Mouse (Mus musculus) CD4-positive, CD25-positive, alpha-beta regulatory T cell, adult 2 months (primary cell): ENCODE measurements around the gene Cd59b.

Experiments
- DNase-seq: peaks from one replicate; pipeline ENCODE4 v3.0.0-alpha.2; 2012; ENCODE audit warnings: low read depth, low spot score

Cd59b gene

DNA sequence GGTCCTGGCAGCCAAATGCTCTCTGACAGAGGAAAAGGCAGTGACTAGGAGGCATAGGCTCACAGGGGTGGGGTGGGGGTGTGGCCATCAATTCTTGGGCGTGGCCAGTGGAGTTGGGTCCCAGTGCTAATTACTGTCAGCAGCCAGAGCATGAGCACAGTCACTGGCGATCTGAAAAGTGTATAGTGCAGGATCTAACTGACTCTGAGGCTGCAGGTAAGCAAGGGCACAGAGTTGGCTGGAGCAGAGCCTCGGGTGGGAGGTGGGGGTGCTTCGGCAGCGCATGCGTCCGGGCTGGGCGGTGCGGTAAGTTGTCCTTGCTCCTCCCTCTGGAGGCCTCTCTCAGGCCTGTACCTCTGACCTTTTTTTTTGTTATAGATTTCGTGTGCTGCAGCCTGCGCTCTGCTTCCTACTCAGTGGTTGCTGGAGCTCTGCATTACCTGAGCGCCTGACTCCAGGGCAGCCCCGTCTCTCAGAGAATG lies at the start of gene Cd59b:
TSS of gene Cd59b (plus strand) at position 146 of the 482 bp plus-strand sequence.
- DNase-seq = peak; percentile 69

DNA sequence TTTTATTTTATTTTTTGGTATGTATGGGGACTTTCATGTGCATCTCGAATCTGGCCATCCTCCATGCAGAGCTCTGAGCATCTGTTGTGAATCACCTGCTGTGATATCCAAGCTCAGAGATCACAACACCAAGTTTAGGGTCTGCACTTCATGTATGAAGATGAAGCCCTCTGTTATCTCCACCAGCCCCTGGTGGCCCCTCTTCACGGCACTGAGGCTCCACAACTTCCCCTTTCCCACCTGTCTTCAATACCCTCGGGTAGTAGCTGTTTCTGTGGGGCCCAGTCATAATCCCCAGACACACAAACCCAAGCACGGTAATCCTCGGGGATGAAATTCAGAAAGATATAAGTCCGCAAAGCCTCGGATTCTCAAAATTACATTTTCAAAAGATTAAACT lies 46.6 kb upstream of the Cd59b start:
- DNase-seq = no peak

DNA sequence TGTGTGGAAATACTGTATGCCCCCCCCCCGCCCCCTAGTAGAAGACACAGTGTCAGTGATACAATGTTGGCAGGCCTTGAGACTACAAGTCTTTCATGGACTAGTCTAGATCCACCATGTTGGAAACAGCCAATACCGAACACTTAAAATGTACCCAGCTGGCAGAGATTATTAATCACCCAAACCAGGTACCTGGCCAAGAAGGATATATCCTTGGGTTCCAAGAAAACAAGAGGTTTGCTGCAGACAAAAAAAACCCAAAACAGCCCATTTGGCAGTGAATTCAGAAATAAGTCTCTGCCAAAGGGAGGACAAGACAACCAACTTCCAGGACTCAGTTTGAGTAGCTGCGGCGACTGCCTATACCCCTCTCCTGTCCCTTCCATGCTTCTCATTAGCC lies 45.0 kb upstream of the Cd59b start:
- DNase-seq = no peak

DNA sequence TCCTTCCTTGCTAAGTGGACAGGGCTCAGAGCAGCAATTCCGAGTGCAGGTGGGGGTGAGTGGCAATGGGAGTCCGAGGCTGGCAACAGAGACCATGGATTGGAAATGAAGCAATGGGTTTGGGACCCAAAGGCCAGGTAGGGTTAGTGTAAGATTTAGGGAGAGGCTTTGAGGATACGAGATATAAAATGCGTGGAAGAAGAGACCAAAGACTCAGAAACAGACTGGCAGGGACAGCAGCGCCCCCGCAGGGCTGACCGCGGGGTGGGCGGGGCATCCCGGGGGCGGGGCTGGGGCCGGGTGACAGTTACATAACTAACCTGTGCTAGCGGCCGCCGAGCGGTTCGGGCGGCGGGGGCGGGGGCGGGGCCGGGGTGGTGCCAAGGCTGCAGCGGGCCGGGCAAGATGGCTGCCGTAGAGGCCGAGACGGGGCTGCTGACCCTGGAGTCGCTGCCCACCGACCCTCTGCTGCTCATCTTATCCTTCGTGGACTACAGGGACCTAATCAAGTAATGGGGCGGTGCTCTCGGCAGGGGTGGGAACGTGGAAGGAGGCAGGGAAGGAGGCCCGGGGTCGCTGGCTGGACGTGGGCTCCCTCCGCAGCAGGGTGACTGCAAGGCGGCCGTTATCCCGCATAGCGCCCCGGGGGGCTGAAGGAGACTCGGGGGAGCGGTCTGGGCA lies 42.1 kb upstream of the Cd59b start, which contains the start of gene Fbxo3:
TSS of gene Fbxo3 (plus strand) at position 264 of the 681 bp plus-strand sequence.
- DNase-seq = peak; percentile 87

DNA sequence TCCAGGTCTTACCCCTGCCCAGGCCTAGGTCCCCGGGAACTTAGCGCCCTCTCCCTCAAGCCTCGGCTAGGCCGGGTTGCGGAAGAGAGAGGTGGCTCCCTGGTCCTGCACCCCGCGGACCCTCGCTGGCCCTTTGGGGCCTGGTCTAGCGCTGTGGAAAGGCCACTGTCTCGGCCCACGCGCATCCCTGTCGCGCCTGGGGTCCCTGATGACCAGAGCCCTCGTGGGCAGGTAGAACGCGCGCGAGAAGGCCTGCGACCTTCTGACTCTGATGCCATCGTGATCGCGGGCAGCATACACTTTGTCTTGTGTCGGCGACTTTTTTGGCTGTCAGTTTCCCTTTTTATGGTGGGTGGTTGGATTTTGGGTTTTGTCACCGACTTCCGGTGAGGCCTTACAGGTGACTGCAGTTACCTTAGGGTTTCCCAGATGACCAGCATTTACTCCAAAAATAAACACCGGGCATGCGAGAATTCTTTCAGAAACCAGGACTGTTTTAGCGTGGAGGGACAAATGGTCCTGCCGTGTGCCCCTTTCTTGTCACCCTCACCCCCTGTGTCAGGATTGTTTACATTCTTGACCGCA lies 41.4 kb upstream of the Cd59b start, which contains the start of gene 4931422A03Rik:
TSS of gene 4931422A03Rik (minus strand) at position 223 of the 585 bp plus-strand sequence.
- DNase-seq = no peak

DNA sequence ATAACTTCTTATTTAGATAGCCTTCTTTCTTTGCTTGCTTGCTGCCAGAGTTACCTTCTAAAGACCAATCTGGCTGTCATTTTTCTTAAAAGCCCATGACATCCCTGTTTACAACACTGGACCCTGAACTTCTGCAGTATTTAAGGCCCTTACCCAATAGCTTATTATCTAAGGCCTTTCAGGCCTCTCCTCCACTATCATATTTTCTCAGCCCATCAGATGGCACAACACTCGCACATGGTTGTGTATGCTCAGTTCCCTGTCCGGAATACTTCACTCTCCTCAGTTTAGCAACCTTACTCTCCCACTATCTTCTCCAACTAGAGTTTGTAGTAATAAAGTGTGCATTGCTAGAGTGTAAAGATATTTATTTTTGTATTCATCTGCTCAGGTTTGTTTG lies 40.6 kb upstream of the Cd59b start:
- no peak for DNase-seq

DNA sequence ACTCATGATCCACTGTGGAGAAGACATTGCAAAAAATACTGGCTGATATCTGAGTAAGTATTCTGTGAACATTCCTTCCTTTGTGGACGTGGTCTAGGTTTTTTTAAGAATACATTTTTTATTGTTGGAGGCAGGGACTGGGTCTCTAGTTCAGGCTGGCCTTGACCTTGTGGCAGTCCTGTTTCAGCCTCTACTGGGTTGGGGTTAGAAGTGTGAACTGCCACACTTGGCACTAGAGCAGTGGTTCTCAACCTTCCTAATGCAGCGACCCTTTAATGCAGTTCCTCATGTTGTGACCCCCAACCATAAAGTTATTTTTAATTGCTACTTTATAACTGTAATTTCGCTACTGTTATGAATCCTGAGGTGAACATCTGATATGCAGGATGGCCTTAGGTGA lies 39.3 kb upstream of the Cd59b start:
- no peak for DNase-seq

DNA sequence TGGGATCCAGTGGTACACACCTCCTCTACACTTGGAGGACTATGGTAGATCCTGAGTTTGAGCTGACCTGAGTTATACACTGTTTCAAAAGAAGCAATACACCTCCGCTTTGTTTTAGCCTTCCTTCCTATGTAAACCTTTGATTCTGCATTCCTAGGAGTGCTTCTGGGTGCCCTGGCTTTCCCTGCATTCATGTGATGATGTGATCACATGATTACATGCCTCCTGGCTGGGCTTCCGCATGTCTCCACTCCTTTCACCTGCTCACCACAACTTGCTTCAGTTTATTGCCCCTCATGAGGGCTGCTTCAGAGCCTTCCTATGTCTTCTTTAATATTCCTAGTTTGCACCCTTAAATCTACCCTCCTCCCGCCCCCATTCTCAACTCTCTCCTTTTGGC lies 37.6 kb upstream of the Cd59b start:
- no peak for DNase-seq

DNA sequence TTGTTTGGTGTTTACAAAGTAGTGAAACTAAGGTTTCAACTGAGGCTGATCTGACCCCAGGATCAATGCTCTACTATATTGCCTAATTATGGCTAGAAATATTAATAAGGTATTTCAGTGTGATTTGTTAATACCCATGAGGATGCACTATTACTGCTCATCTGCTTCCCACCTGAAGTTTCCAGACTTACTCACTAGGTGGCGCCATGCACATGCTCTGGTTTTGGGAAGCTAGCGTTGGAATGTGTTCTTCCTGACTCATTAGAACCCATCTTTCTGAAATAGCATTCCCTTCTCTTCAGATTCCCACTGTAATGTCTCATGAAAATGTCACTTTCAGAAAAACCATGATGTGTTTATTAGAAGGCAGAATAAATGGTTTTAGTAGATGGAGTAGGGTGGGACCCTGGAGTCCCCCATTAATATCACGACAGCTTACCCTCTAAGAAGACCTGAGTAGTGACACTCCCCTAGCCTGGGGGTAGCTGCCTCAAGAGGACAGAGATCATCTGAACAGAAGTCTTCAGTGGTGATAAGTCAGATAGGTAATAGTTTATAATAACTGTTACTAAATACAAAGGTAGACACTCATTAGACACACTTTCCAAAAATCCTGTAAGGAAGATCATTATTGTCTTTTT lies 34.7 kb upstream of the Cd59b start:
- DNase-seq = peak; percentile 62

DNA sequence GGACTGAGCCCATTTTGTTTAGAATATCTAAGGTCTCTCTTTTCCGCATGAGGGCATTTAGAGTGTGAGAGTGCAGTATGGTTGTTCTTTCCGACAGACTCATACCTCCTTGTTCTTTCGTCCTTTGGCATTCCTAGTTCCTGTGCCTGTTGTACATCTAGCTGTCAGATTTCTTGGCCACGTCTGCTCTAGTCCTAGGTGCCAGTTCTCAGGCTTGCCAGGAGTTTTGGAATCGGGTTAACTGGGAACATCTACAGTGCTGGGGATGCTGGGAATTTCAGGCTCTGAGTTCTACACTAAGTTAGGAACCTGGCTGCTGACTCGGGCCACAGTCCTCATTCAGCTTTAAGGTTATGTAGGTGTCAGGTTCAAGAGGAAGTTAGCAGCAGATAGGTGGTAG lies 34.1 kb upstream of the Cd59b start:
- DNase-seq = no peak

DNA sequence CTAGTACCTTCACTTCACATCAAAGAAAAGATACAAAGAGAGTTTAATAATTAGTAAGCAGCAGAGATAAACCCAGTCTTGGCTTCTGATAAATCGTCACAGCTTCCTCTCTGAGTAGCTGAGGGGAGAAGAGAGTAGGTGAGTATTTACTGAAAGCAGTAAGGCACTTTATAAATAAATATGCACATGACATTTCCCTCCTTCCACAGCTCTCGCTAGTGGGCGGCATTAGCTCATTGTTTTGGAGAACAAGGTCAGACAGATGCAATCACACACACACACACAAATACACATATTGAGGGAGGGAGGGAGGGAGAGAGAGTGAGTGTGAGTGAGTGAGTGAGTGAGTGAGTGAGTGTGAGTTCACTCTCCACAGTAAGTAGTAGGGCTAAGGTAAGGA lies 33.3 kb upstream of the Cd59b start:
- DNase-seq = no peak

DNA sequence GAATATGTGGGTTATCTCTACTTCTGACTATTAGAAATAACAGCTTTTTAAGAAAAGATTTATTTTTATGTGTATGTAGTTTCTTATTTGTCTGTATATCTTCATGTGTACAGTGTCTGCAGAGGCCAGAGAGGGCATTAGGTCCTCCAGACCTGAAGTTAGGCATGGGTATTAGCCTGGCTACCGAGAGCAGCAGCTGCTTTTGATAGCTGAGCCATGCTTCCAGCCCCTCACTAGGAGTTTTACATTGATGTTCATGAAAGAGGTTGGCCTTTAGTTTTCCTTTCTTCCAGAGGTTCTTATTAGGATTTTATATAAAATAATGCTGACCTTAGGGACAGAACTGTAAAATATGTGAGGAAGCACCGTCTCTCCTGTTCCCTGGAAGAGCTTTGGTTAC lies 31.4 kb upstream of the Cd59b start:
- DNase-seq = no peak

DNA sequence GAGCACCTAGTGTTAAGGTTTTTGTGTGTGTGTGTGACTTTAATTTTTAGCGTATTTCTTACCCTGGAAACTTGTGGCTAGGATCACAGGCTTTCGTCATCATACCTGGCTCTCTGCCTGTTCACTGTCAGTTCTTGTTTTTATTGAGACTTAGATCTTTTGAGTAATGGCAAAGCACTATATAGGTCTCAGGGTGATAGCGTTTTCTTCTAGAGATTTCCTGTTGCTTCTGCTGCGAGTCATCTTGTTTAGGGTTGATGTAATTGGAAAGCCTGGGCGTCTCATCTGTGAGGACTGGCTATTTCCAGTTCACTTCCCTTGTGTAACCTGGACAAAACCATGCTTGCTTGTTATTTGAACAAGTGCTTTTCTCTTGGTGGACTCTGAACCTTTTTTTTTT lies 28.0 kb upstream of the Cd59b start:
- DNase-seq = peak; percentile 12

DNA sequence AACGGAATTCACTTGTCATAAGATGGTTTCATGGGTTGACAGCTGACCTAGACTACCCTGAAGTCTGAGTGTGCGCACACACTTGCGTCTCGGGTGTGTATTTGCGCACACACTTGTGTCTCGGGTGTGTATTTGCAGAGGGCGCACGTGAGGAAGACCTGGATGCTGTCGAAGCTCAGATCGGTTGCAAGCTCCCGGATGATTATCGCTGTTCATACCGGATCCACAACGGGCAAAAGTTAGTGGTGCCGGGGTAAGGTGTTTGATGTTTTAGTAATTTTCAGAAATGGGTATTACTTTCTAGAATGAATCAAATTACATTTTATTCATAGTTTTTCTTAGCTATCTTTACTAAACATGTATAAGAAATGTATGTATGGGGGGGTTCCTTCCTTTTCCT lies 26.9 kb upstream of the Cd59b start:
- no peak for DNase-seq

DNA sequence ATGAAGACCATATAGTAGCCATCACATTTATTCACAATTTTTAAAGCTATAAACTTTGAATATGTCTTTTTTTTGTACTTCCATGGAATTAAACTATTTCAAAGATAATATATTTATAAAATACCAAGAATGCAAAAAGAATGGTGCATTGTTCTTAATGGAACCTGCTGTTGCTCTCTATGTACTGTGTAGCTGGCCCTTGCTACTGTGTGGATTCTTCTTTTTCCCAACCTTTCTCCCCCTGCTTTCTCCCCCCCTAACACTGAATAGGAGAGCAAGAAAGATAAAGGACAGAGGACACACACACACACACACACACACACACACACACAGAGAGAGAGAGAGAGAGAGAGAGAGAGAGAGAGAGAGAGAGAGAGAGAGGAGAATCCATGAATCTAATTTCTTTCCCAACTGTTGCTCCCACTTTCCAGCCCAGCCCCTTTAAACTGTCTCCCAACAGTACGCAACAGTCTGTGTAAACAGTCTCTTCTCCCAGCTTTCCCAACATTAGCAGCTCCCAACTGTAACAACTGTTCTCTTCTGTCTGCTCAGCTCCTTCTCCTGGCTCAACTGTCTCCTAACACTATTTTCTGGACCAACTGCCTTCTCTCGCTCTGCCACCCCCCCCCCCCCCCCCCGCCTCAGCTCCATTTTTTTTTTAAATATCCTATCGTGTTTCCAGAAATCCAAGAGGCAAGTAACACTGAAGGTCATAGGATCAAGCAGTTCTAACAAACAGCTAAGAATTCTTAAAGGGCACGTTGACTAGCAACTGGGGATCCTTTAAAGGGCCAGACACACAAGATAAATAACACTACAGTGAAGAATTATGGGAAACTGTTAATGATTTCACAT lies 25.8 kb upstream of the Cd59b start:
- DNase-seq = no peak

DNA sequence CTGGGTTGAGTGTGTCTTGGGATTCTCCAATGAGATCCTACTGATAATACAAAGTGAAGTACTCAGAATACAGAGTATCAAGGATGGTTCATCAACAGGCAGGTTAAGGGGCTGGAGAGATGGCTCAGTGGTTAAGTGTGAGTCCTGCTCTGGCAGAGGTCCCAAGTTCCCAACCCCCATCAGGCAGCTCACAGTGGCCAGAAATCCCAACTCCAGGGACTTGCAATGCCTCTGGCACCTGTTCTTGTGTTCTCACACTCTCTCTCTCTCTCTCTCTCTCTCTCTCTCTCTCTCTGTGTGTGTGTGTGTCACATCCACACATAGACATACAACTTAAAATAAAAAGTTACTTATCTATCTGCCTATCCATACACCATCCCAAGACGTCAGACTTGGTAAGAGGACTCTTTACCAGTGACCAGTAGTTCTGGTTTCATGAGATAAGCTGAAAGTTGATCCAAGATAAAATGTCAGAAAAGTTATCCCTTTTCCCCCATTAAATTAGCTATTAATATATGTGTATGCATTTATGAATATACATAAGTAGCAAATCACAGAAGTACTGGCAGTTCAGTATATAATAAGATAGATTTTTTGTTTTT lies 25.1 kb upstream of the Cd59b start:
- DNase-seq = no peak

DNA sequence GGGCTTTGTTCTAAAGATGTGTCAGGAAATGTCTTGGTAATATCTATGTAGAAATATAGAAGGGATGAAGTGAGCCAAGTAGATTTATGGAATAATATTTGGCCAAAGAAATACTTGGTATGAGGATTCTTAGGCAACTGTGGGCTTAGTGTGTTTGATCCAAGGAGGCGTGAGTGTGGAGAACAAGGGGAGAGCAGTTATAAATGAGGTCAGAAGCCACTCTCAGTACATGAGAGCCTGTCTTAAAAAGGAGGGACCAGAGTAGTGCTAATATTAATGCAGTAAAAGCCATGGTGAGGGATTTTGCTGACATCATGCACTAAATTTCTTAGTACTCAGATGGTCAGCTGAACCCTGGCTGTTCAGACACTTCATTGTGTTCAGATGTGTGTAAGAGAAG lies 11.3 kb upstream of the Cd59b start:
- DNase-seq = no peak

DNA sequence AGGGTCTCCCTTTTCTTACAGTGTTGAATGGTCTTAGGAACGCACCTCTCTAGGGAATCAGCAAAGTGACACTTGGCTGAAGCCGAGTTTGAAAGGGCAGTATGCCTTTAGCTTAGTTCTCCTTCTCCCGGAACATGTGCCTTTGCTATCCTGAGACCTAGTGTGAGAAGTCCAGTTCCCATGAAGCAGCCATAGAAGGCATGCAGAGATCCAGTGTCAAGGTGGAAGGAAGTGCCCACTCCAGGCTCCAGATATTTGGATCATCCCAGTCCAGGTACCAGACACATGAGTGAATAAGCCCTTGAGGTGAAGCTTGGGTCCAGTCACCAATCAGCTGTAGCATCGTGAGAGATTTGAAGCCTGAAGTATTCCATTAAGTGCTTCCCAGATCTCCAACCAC lies 10.7 kb upstream of the Cd59b start:
- no peak for DNase-seq

DNA sequence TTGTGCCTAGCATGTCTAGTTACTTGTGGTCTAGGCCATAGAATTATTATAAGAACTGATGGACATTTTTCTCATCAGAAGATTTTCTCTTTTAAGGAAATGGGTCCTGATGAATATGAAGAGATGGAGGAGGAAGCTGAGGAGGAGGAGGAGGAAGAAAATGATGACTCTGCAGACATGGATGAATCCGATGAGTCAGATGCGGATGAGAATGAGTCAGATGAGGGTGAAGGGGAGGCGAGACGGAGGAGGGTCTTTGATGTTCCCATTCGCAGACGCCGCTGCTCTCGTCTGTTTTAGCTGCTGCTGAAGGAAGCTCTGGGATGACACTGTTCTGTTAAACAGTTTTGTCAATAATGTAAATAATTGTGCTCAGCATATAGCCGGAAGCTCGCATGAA lies 9.9 kb upstream of the Cd59b start:
- DNase-seq = no peak

DNA sequence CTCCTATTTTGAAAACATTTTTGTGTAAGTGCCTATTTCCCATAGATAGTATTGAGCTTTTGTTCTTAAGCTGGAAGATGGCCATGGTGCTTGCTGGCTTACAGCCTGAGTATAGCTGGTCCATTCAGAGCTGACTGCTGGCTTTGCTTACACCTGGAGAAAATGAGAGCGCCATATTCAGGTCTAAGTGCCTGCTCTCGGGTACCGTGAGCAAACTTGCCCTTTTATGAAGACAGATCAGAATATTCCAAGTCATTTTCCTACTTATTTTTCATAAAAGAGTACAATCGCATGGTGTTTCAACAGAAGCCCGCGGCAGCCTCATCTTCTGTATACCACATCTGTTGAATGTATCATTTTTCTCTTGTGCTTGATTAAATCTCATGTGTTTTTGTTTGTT lies 8.7 kb upstream of the Cd59b start:
- no peak for DNase-seq

DNA sequence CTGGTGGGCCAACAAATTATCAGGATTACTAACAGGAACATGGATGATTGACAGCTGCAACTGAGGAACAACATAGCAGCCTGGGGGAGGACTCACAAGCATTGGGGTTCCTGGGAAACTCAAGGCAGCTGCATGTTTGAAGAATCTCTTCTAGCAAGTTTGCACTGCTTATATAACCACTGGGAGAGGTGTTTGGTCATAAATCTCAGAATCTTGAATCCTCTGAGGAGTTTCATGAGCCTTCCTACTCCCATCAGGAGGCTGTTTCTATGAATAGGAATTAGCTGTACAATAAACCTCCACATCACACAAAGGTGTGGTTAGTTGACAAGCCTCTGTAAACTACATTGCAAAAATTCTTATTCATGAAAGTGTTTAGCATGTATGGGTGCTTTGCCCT lies 7.0 kb upstream of the Cd59b start:
- DNase-seq = no peak

DNA sequence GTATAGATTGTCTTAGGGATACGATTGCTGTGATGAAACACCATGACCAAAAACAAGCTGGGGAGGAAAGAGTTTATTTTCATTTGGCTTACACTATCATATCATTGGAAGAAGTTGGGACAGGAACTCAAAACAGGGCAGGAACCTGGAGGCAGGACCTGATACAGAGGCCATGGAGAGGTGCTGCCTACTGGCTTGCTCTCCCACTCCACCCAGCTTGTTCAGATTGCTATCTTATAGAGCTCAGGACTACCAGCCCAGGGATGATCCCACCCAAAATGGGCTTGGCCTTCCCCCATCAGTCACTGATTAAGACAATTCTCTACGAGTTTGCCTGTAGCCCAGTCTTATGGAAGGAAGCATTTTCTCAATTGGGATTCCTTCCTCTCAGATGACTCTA lies 5.5 kb upstream of the Cd59b start:
- no peak for DNase-seq
